Mouse (Mus musculus) hindbrain, embryonic 11.5 days (tissue): ENCODE data around the gene Sox5. TPM values are rescaled to one million over a fixed set of nuclear protein-coding genes. Genes with fewer than 3 reads are reported as not detected.
A peak's percentile ranks its signal among the peaks of the same experiment; 100 is the strongest.

Source experiments
- ATAC-seq: fragments of 200-750 bp; cut with Nextera tagmentation; 2 replicates; pipeline ENCODE4 v1.8.0; 2017; ENCODE audit warnings: mild to moderate bottlenecking, moderate TSS enrichment, moderate library complexity; ENCODE audit not compliant: low FRiP score
- DNase-seq: peaks from one replicate; pipeline ENCODE4 v3.0.0-alpha.2; 2015; ENCODE audit warnings: low spot score
- H3K27ac ChIP-seq: fragments of 300-500 bp; sonication (generic); 2 replicates; pipeline ENCODE4 v1.5.1; 2014; ENCODE audit warnings: mild to moderate bottlenecking, low read depth, low read length
- H3K27me3 ChIP-seq: fragments of 300-500 bp; sonication (generic); 2 replicates; pipeline ENCODE4 v1.6.1; 2014; ENCODE audit warnings: mild to moderate bottlenecking, low read length, moderate library complexity, mixed read lengths; ENCODE audit not compliant: control insufficient read depth, insufficient read depth
- H3K36me3 ChIP-seq: fragments of 300-500 bp; sonication (generic); 2 replicates; pipeline ENCODE4 v1.6.1; 2014; ENCODE audit warnings: mild to moderate bottlenecking, low read length, moderate library complexity, mixed read lengths; ENCODE audit not compliant: control insufficient read depth, insufficient read depth
- H3K4me1 ChIP-seq: fragments of 300-500 bp; sonication (generic); replicated peaks from 2 replicates; pipeline ENCODE4 v1.6.1; 2014; ENCODE audit warnings: low read length, mixed read lengths; ENCODE audit not compliant: control insufficient read depth, insufficient read depth
- H3K4me2 ChIP-seq: fragments of 300-500 bp; sonication (generic); replicated peaks from 2 replicates; pipeline ENCODE4 v1.6.1; 2014; ENCODE audit warnings: mild to moderate bottlenecking, low read depth, low read length
- H3K4me3 ChIP-seq: fragments of 300-500 bp; sonication (generic); 2 replicates; pipeline ENCODE4 v1.5.1; 2014; ENCODE audit warnings: low read depth, low read length
- H3K9ac ChIP-seq: fragments of 300-500 bp; sonication (generic); 2 replicates; pipeline ENCODE4 v1.6.1; 2014; ENCODE audit warnings: low read depth, low read length
- H3K9me3 ChIP-seq: fragments of 300-500 bp; sonication (generic); 2 replicates; pipeline ENCODE4 v1.6.1; 2016; ENCODE audit warnings: low read length; ENCODE audit not compliant: control insufficient read depth
- WGBS: fragments of 180-500 bp; shearing (Covaris S2); extraction: QIAGEN DNeasy Blood & Tissue Kit; methylation state at CpG from one replicate; pipeline ENCODE4 v1.1.7; 2014; 5-methylcytosine and 5-hydroxymethylcytosine counted together
- polyA plus RNA-seq: library from polyadenylated mRNA; unstranded; fragments of >200 nt; fragmentation: Nextera tagmentation; extraction: Ambion mirVana; gene quantifications from 2 replicates; pipeline ENCODE4 v1.2.1, GENCODE M21; 2014

The Sox5 gene
- polyA plus RNA-seq, 1 experiment from 2014 or later, result 35.0 TPM

- H3K4me1 ChIP-seq, result no peaks in the 10 kb centered on the region
- no peaks in the 10 kb centered on the region for H3K36me3 ChIP-seq
- DNase-seq, result no peak
- ATAC-seq, result no peak
- no peak overlapping the region for H3K27ac ChIP-seq
- no peak overlapping the region for H3K4me2 ChIP-seq
- H3K27me3 ChIP-seq, result no peaks in the 10 kb centered on the region
- WGBS, result 90% methylated on average over 4 of the region's 4 CpGs
- H3K9me3 ChIP-seq, result no peaks in the 10 kb centered on the region
- H3K4me3 ChIP-seq, result no peak overlapping the region
- no peak overlapping the region for H3K9ac ChIP-seq
Measured at GRCm38 (mm10) chr6:143948071-143948470, 833.7 kb downstream of the Sox5 start.

GRCm38 (mm10) chr6:143943126-143943525, 838.7 kb downstream of the Sox5 start:
- Histone ChIP-seq H3K36me3 (no peaks in the 10 kb centered on the region), H3K9ac (no peak overlapping the region), H3K27ac (no peak overlapping the region), H3K27me3 (no peaks in the 10 kb centered on the region), H3K4me2 (no peak overlapping the region), H3K9me3 (no peaks in the 10 kb centered on the region), H3K4me1 (no peaks in the 10 kb centered on the region), H3K4me3 (no peak overlapping the region)
- no peak for ATAC-seq
- DNase-seq, result no peak
- 93% methylated on average over 5 of the region's 5 CpGs for WGBS

- Histone ChIP-seq H3K4me3 (no peak overlapping the region), H3K27me3 (no peaks in the 10 kb centered on the region), H3K4me1 (no peaks in the 10 kb centered on the region), H3K27ac (no peak overlapping the region), H3K4me2 (no peak overlapping the region), H3K36me3 (no peaks in the 10 kb centered on the region), H3K9ac (no peak overlapping the region), H3K9me3 (no peaks in the 10 kb centered on the region)
- ATAC-seq (peak; percentile 70), DNase-seq (peak; percentile 37)
- WGBS, result 15% methylated on average over 8 of the region's 8 CpGs
Measured at GRCm38 (mm10) chr6:143941291-143941785, 840.4 kb downstream of the Sox5 start.

- DNase-seq, result no peak
- H3K36me3 ChIP-seq, result no peaks in the 10 kb centered on the region
- H3K4me1 ChIP-seq, result no peaks in the 10 kb centered on the region
- no peaks in the 10 kb centered on the region for H3K27me3 ChIP-seq
- no peak overlapping the region for H3K4me2 ChIP-seq
- ATAC-seq, result no peak
- H3K4me3 ChIP-seq, result no peak overlapping the region
- whole genome bisulfite sequencing, result 76% methylated on average over 6 of the region's 6 CpGs
- no peak overlapping the region for H3K27ac ChIP-seq
- no peaks in the 10 kb centered on the region for H3K9me3 ChIP-seq
- no peak overlapping the region for H3K9ac ChIP-seq
Measured at GRCm38 (mm10) chr6:143923146-143923545, 858.6 kb downstream of the Sox5 start.

- Histone ChIP-seq H3K4me2 (no peak overlapping the region), H3K4me1 (no peaks in the 10 kb centered on the region), H3K27ac (no peak overlapping the region), H3K9me3 (no peaks in the 10 kb centered on the region), H3K4me3 (no peak overlapping the region), H3K27me3 (no peaks in the 10 kb centered on the region), H3K36me3 (no peaks in the 10 kb centered on the region), H3K9ac (no peak overlapping the region)
- 66% methylated on average over 16 of the region's 16 CpGs for WGBS
- ATAC-seq (peak; percentile 43; the same call in 1 of the 2 replicates), DNase-seq (no peak)
Measured at GRCm38 (mm10) chr6:143918405-143918947, 863.3 kb downstream of the Sox5 start.

- ATAC-seq (no peak), DNase-seq (no peak)
- no peak overlapping the region for H3K9ac ChIP-seq
- H3K4me1 ChIP-seq, result no peaks in the 10 kb centered on the region
- no peak overlapping the region for H3K4me2 ChIP-seq
- H3K27ac ChIP-seq, result no peak overlapping the region
- H3K27me3 ChIP-seq, result no peaks in the 10 kb centered on the region
- WGBS, result 82% methylated on average over 10 of the region's 10 CpGs
- H3K9me3 ChIP-seq, result no peaks in the 10 kb centered on the region
- no peaks in the 10 kb centered on the region for H3K36me3 ChIP-seq
- no peak overlapping the region for H3K4me3 ChIP-seq
Measured at GRCm38 (mm10) chr6:143916152-143916735, 865.5 kb downstream of the Sox5 start.

- no peak for DNase-seq
- 91% methylated on average over 3 of the region's 3 CpGs for WGBS
- Histone ChIP-seq H3K4me3 (no peak overlapping the region), H3K27me3 (no peaks in the 10 kb centered on the region), H3K4me2 (no peak overlapping the region), H3K9ac (no peak overlapping the region), H3K27ac (no peak overlapping the region), H3K4me1 (no peaks in the 10 kb centered on the region), H3K9me3 (no peaks in the 10 kb centered on the region), H3K36me3 (no peaks in the 10 kb centered on the region)
- no peak for ATAC-seq
Measured at GRCm38 (mm10) chr6:143915686-143916085, 866.1 kb downstream of the Sox5 start.

- Histone ChIP-seq H3K4me2 (no peak overlapping the region), H3K27me3 (no peaks in the 10 kb centered on the region), H3K9ac (no peak overlapping the region), H3K4me3 (no peak overlapping the region), H3K27ac (no peak overlapping the region), H3K36me3 (no peaks in the 10 kb centered on the region), H3K9me3 (no peaks in the 10 kb centered on the region), H3K4me1 (no peaks in the 10 kb centered on the region)
- WGBS, result 90% methylated on average over 3 of the region's 3 CpGs
- no peak for ATAC-seq
- DNase-seq, result no peak
Measured at GRCm38 (mm10) chr6:143912316-143912715, 869.5 kb downstream of the Sox5 start.

GRCm38 (mm10) chr6:143904693-143905031, 877.1 kb downstream of the Sox5 start:
- no peaks in the 10 kb centered on the region for H3K27me3 ChIP-seq
- DNase-seq (no peak), ATAC-seq (peak; percentile 61)
- no peak overlapping the region for H3K4me2 ChIP-seq
- no peaks in the 10 kb centered on the region for H3K36me3 ChIP-seq
- no peak overlapping the region for H3K9ac ChIP-seq
- H3K4me1 ChIP-seq, result no peaks in the 10 kb centered on the region
- H3K4me3 ChIP-seq, result no peak overlapping the region
- H3K9me3 ChIP-seq, result no peaks in the 10 kb centered on the region
- no peak overlapping the region for H3K27ac ChIP-seq
